Mouse (Mus musculus): ENCODE measurements around the gene Mettl16. TPM values are rescaled to one million over a fixed set of nuclear protein-coding genes. Genes with fewer than 3 reads are reported as not detected.

The Mettl16 gene
- polyA plus RNA-seq, 1 experiment from 2014 or later, result 55.2 TPM

DNA sequence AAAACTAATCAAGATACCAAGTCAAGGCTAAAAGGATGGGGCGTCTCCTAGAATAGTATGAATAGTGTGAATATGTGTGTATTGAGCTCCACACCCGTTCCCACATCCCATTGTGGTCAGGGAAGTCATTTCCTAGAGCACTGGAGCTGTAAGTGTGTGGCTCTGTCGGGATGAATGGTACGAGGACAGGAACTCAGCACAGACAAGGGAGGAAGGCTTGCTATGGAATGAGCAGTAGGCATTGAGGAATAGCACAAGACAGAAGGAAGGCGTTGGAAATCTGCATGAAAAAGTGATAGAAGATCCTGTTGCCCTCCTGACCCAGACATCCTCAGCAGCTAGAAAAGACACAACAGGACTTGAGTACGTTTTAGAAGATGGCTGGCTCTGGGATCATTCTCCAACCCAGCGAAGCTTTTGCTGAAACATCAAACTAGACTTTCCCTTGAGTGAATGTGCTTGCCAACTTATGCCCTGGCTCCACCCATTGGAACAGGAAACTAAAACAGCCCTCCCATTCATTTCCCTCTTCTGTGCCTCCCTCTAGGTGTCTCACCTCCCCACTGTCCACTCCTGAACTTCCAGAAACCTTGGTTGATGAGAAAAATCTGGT, 57.3 kb downstream of the Mettl16 start:
- H3K27me3 ChIP-seq (replicated peaks), result no peaks in the 10 kb centered on the region
- no peaks in the 10 kb centered on the region for H3K9me3 ChIP-seq
- peaks cover 16% of the 10 kb centered on the region for H3K4me1 ChIP-seq
- no peak overlapping the region for H3K9ac ChIP-seq
- H3K4me2 ChIP-seq, result no peak overlapping the region
- H3K4me3 ChIP-seq, result no peak overlapping the region
- H3K27ac ChIP-seq, result no peak overlapping the region
- ATAC-seq (replicated peaks), result no peak
- H3K36me3 ChIP-seq (replicated peaks), result no peaks in the 10 kb centered on the region
- 73% methylated on average over 7 of the region's 7 CpGs for WGBS

GRCm38 (mm10) chr11:74828404-74828931, 57.8 kb downstream of the Mettl16 start:
- H3K4me3 ChIP-seq, result no peak overlapping the region
- ATAC-seq (replicated peaks), result no peak
- no peaks in the 10 kb centered on the region for H3K27me3 ChIP-seq (replicated peaks)
- H3K36me3 ChIP-seq (replicated peaks), result no peaks in the 10 kb centered on the region
- 15% methylated on average over 2 of the region's 2 CpGs for WGBS
- no peak overlapping the region for H3K4me2 ChIP-seq
- H3K4me1 ChIP-seq, result peaks cover 22% of the 10 kb centered on the region
- H3K27ac ChIP-seq, result no peak overlapping the region
- no peak overlapping the region for H3K9ac ChIP-seq
- H3K9me3 ChIP-seq, result no peaks in the 10 kb centered on the region

- no peak for ATAC-seq (replicated peaks)
- Histone ChIP-seq H3K9ac (no peak overlapping the region), H3K27ac (peak overlapping the region; percentile 96)
Observed at GRCm38 (mm10) chr11:74828965-74829550, 58.4 kb downstream of the Mettl16 start.

DNA sequence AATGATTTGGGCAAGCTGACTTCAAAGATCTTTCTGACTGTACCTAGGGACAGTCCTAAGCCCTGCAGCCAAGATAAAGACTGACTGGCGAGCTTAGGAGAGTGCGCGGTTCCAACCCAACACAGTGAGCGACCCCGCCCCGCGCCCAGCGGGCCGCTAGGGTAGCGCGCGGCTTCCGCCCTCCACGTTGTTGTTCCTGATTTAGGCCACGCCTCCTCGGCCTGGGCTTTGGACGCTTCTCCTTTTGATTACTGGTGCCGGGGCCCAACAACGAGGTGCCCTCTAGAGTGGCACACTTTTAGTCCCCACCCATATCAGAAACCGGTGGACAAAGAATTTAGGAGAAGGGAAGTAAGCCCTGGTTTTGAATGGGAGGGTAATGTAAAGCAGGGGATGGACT, 59.2 kb downstream of the Mettl16 start:
- WGBS, result under 1% methylated on average over 20 of the region's 20 CpGs
- H3K4me2 ChIP-seq, result peak overlapping the region; percentile 87

More at GRCm38 (mm10) chr11:74828965-74829550, 58.4 kb downstream of the Mettl16 start:
- H3K36me3 ChIP-seq (replicated peaks), result no peaks in the 10 kb centered on the region
- H3K4me2 ChIP-seq, result peak overlapping the region; percentile 87
- no peaks in the 10 kb centered on the region for H3K27me3 ChIP-seq (replicated peaks)
- peak overlapping the region; percentile 92 for H3K4me3 ChIP-seq
- WGBS, result 11% methylated on average over 11 of the region's 11 CpGs
- no peaks in the 10 kb centered on the region for H3K9me3 ChIP-seq
- peaks cover 28% of the 10 kb centered on the region for H3K4me1 ChIP-seq

GRCm38 (mm10) chr11:74830256-74831161, 59.9 kb downstream of the Mettl16 start, which contains the start of gene Mnt:
TSS of gene Mnt (plus strand) at chr11:74830920.
- no peaks in the 10 kb centered on the region for H3K27me3 ChIP-seq (replicated peaks)
- peaks cover 37% of the 10 kb centered on the region for H3K4me1 ChIP-seq
- H3K27ac ChIP-seq, result peak within 1 kb of the TSS; percentile 96
- peak within 1 kb of the TSS; percentile 92 for H3K4me3 ChIP-seq
- H3K9ac ChIP-seq, result peak within 1 kb of the TSS; percentile 87
- no peaks in the 10 kb centered on the region for H3K9me3 ChIP-seq
- peak within 1 kb of the TSS; percentile 87 for H3K4me2 ChIP-seq
- under 1% methylated on average over 70 of the region's 70 CpGs for WGBS
- peak; percentile 94 for ATAC-seq (replicated peaks)
- H3K36me3 ChIP-seq (replicated peaks), result no peaks in the 10 kb centered on the region

More for the DNA sequence above, 59.2 kb downstream of the Mettl16 start:
- ATAC-seq (replicated peaks), result peak; percentile 35
- no peaks in the 10 kb centered on the region for H3K9me3 ChIP-seq
- H3K4me1 ChIP-seq, result peaks cover 35% of the 10 kb centered on the region
- peak overlapping the region; percentile 92 for H3K4me3 ChIP-seq
- peak overlapping the region; percentile 47 for H3K9ac ChIP-seq
- no peaks in the 10 kb centered on the region for H3K36me3 ChIP-seq (replicated peaks)
- H3K27me3 ChIP-seq (replicated peaks), result no peaks in the 10 kb centered on the region
- peak overlapping the region; percentile 96 for H3K27ac ChIP-seq

DNA sequence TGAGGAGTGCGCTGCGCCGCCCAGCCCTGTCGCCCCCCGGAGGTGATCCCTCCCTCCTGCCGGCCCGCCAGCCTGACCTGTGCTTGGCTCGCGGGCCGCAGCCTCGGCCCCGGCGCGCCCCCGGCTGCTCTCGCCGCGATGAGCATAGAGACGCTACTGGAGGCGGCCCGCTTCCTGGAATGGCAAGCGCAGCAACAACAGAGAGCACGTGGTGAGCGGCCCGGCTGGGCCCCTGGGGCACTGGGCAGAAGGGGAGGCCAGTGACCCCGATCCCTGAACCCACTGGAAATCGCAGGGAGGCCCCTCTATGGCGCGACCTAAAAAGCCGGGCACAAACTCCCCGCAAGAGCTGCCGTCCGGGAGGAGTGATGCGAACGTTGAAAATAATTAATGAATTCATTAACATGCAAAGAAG, 60.6 kb downstream of the Mettl16 start:
- H3K4me3 ChIP-seq, result peak overlapping the region; percentile 92
- peak overlapping the region; percentile 87 for H3K9ac ChIP-seq
- H3K27me3 ChIP-seq (replicated peaks), result no peaks in the 10 kb centered on the region
- WGBS, result under 1% methylated on average over 35 of the region's 35 CpGs
- no peaks in the 10 kb centered on the region for H3K36me3 ChIP-seq (replicated peaks)
- H3K9me3 ChIP-seq, result no peaks in the 10 kb centered on the region
- peak overlapping the region; percentile 87 for H3K4me2 ChIP-seq
- ATAC-seq (replicated peaks), result 0 out of 2 replicates have a peak, but pooled peaks have one; percentile 7
- H3K27ac ChIP-seq, result peak overlapping the region; percentile 96
- peaks cover 37% of the 10 kb centered on the region for H3K4me1 ChIP-seq

DNA sequence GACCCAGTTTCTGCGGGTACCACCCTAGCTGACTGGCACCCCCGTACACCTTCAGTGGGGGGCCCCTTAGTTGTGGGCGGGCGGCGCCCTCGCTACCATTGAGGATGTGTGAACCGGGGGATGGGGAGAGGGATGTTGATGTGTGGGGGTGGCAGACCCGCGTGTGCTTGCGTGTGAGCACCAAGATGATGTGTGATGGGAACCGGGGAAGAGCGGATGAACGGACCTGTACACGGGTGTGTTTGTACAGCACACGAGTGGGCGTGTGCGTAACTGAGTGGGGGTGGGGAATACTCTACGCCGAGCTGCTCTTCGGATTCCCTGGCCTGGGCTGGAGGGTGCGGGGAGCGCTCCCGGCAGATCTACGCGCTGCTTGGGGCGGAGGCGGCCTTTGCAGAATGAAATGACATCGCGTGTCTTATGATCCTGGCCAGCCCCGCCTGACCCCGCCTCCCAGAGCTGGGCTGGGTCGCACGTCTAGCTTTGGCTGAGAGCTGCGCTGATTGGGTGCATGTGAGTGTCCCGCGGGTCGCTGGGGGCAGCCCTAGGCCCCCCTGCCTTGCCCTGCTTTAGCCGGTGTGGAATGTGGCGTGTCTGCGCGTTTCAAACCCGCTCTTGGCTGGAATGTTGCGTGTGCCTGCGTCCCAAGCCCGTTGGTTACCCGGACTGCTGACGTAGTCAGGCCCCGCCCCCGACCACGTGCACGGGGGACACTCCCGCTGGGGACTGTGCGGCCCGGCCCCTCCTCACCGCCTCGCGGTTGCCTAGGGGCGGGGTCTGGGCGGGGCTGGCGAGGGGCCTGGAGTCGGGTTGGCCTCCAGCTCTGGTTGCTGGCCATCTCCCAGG, 61.2 kb downstream of the Mettl16 start:
- Histone ChIP-seq H3K4me3 (peak overlapping the region; percentile 92), H3K27me3 (replicated peaks) (no peaks in the 10 kb centered on the region), H3K27ac (peak overlapping the region; percentile 96), H3K36me3 (replicated peaks) (no peaks in the 10 kb centered on the region), H3K4me2 (peak overlapping the region; percentile 87), H3K9me3 (no peaks in the 10 kb centered on the region), H3K9ac (peak overlapping the region; percentile 87), H3K4me1 (peaks cover 41% of the 10 kb centered on the region)
- under 1% methylated on average over 59 of the region's 61 CpGs for WGBS
- ATAC-seq (replicated peaks), result peak; percentile 59

DNA sequence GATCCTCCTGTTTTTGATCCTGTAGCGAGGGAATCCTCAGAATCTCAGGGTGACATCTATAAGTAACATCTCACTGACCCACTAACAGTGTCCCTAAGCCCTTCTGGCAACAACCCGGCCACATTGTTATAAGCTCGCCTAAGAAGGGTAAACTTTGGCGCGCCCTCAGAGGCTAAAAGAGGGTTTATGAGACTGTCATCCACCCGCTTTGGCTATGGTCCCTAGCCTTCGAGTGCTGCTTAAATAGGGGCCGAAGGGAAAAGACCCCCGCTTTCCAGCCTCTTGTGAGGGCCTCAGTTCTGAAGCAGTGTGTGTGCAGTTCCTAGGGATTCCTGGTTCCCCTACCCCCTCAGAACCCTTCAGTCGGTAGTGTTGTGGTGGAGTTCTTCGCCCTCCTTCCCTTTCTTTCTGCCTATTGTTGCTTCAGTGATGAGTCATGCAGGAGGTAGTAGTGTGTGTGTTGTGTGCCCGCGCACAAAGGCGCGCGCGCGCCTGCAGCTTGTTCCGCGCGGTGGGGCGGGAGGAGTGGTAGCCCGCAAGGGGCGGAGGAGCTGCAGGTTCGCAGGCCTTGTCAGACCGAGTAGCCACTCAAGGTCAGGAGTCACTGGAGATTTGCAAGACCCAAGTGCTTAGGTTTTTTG, 62.0 kb downstream of the Mettl16 start:
- ATAC-seq (replicated peaks), result no peak
- Histone ChIP-seq H3K4me1 (peaks cover 48% of the 10 kb centered on the region), H3K27me3 (replicated peaks) (no peaks in the 10 kb centered on the region)

GRCm38 (mm10) chr11:74833536-74834358, 63.1 kb downstream of the Mettl16 start:
- no peak overlapping the region for H3K27ac ChIP-seq
- 89% methylated on average over 8 of the region's 8 CpGs for WGBS
- peak overlapping the region; percentile 92; the same call in 1 of the 2 replicates for H3K4me3 ChIP-seq

More for the DNA sequence above, 62.0 kb downstream of the Mettl16 start:
- Histone ChIP-seq H3K36me3 (replicated peaks) (no peaks in the 10 kb centered on the region), H3K27ac (peak overlapping the region; percentile 96), H3K9me3 (no peaks in the 10 kb centered on the region), H3K4me2 (peak overlapping the region; percentile 87), H3K9ac (peak overlapping the region; percentile 87), H3K4me3 (peak overlapping the region; percentile 92)
- WGBS, result under 1% methylated on average over 26 of the region's 26 CpGs

GRCm38 (mm10) chr11:74834359-74834638, 63.7 kb downstream of the Mettl16 start:
- no peak overlapping the region for H3K9ac ChIP-seq
- H3K4me2 ChIP-seq, result no peak overlapping the region
- no peaks in the 10 kb centered on the region for H3K36me3 ChIP-seq (replicated peaks)
- H3K27me3 ChIP-seq (replicated peaks), result no peaks in the 10 kb centered on the region
- WGBS, result 66% methylated on average over 1 of the region's 1 CpGs
- no peaks in the 10 kb centered on the region for H3K9me3 ChIP-seq
- H3K4me1 ChIP-seq, result peaks cover 57% of the 10 kb centered on the region
- ATAC-seq (replicated peaks), result no peak
- no peak overlapping the region for H3K4me3 ChIP-seq
- H3K27ac ChIP-seq, result no peak overlapping the region

More at GRCm38 (mm10) chr11:74833536-74834358, 63.1 kb downstream of the Mettl16 start:
- ATAC-seq (replicated peaks), result no peak
- no peaks in the 10 kb centered on the region for H3K36me3 ChIP-seq (replicated peaks)
- no peaks in the 10 kb centered on the region for H3K27me3 ChIP-seq (replicated peaks)
- peaks cover 55% of the 10 kb centered on the region for H3K4me1 ChIP-seq
- H3K9me3 ChIP-seq, result no peaks in the 10 kb centered on the region
- H3K9ac ChIP-seq, result no peak overlapping the region
- peak overlapping the region; percentile 87 for H3K4me2 ChIP-seq
